Mouse (Mus musculus) E14TG2a.4 (cell line): ENCODE measurements at regions not wholly inside any gene's neighbourhood (a gene's known extent, or its start where the extent isn't known, plus 50 kb on each side); places are given as distances from the start of the nearest gene placed in this dataset.

ENCODE experiments used
- CTCF ChIP-seq: conservative IDR thresholded peaks from 2 replicates; pipeline ENCODE4 v1.5.1; 2014; ENCODE audit warnings: low read length
- POU5F1 ChIP-seq: IDR thresholded peaks from 2 replicates; pipeline ENCODE4 v1.6.1; 2014; ENCODE audit warnings: low read length, borderline replicate concordance

DNA sequence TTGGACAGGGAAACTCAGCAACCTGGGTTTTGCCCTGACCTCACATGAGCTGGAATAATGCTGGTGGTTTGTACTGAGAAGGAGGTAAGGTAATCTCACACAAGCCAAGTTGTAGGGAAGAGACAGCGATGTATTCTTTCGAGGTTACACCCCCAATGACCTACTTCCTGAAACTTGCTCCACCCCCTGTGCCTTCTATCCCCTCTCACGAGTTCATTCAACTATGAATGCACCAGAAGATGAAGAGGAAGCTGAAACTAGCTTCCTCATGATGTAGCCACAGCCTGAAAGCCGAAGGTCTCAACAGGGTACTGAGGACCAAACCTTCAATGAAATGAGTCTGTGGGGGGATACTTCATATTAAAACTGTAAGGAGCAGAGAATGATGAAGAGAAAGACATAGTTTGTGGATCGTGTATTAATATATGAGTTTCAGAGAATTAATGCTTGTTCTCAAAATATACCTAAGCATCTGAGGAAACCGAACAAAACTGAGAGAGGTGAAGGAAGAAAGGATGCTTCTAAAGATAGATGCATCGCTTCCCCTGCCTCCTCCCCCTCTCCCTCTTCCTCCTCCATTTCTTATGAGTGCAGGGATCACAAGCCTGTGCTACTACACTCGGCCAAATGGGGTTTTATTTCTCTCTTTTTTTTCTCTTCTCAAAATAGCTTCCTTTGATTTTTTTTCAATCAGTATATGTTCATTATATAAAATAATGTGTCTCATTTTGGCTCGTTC lies 543.5 kb upstream of the Nrp1 start:
- TF ChIP-seq CTCF: no peak
- TF ChIP-seq POU5F1: no peak
